In the genomic region with DNA sequence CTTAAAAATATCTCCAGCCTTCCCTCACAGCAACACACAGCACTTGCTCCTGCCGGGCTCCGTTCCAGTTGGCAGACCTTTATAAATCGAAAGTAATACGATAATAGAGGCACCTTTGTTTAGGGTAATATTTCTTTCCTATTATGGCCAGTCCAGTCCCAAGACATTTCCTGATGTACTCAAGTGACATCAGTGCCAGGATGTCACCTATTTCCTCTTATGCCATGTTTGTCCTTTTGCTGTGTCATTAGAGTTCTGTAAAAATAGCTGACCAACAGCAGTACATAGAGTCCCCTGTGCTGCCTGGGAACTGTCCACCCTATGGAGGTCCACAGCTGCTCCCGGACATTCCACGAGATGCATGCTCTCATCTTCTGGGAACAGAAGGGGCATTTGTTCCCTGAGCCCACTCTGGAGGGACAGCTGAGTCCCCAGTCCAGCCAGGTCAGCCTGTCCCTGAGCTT, we compare ENCODE assay signal across 8 mouse cellular contexts.
DNase-seq lines count a peak whose midpoint lies in the region; TF ChIP-seq lines count a peak whose summit lies in the region.

No protein-coding gene starts in this region.

- H3K9me3 ChIP-seq in megakaryocyte, embryonic 14.5 days: peaks cover 6% of the 10 kb centered on the region

- intact Hi-C loops in gastrocnemius, postnatal 14 days (cut with DNase I; ENCODE audit: low total_unique reads): no loop called here

- peak; percentile 46 for DNase-seq in layer of hippocampus, adult 9-11 months
- no peak for DNase-seq in layer of hippocampus, adult 9-10 months (ENCODE audit: low spot score)
- DNase-seq in gastrocnemius, postnatal 14 days: peak; percentile 40
- peak; percentile 63 for DNase-seq in kidney, adult 2 months
- DNase-seq in frontal cortex, postnatal 25 days (ENCODE audit: low spot score in 2 of 2): no peak
- no peak for DNase-seq in embryo, embryonic 11 days
- no peak for DNase-seq in urinary bladder, adult 2 months (ENCODE audit: low spot score)

- no peak for TF ChIP-seq POLR2A in kidney, adult 2 months (IDR thresholded peaks at IDR 0.05; ENCODE audit: low read depth, low read length)

- H3K4me3 ChIP-seq in kidney, adult 2 months (ENCODE audit: insufficient read depth, low read depth, low read length): no peak overlapping the region
- peak overlapping the region; percentile 87 for H3K4me3 ChIP-seq in megakaryocyte, embryonic 14.5 days (replicated peaks)

- no peak for TF ChIP-seq CTCF in kidney, adult 2 months (conservative IDR thresholded peaks at IDR 0.05; ENCODE audit: insufficient read depth, insufficient read length, low read depth, low read length)

- no peaks in the 10 kb centered on the region for H3K27me3 ChIP-seq in kidney, adult 2 months (replicated peaks; ENCODE audit: control insufficient read depth, insufficient read depth, low read length)
- no peaks in the 10 kb centered on the region for H3K27me3 ChIP-seq in megakaryocyte, embryonic 14.5 days (replicated peaks)

- no peak overlapping the region for H3K27ac ChIP-seq in kidney, adult 2 months (ENCODE audit: insufficient read depth, low read depth, low read length)

- WGBS in kidney, adult 2 months: 12% methylated on average over 6 of the region's 6 CpGs

- H3K4me1 ChIP-seq in kidney, adult 2 months (ENCODE audit: control insufficient read depth, insufficient read depth, low read length): 0 out of 2 replicates have a peak, but pooled peaks cover 2% of the 10 kb centered on the region
- peaks cover 85% of the 10 kb centered on the region for H3K4me1 ChIP-seq in megakaryocyte, embryonic 14.5 days

- H3K36me3 ChIP-seq in kidney, adult 2 months (ENCODE audit: control insufficient read depth, insufficient read depth, low read length): no peaks in the 10 kb centered on the region
- peaks cover 19% of the 10 kb centered on the region for H3K36me3 ChIP-seq in megakaryocyte, embryonic 14.5 days (replicated peaks; ENCODE audit: low read length)

Comparison
In these comparisons a context has a peak if more than half of its experiments do, and no peak if none do; other contexts are left out.
1. DNase-seq: peak in layer of hippocampus, adult 9-11 months (single experiment), gastrocnemius, postnatal 14 days (single experiment) and kidney, adult 2 months (single experiment); none in layer of hippocampus, adult 9-10 months (single experiment), frontal cortex, postnatal 25 days (0 of 2), embryo, embryonic 11 days (single experiment) and urinary bladder, adult 2 months (single experiment).